Mouse (Mus musculus): ENCODE data around the gene Tpst2. TPM values are rescaled to one million over a fixed set of nuclear protein-coding genes. Genes with fewer than 3 reads are reported as not detected.

The Tpst2 gene
- total RNA-seq (2021) (10 to 100 TPM; 38.3 to 43.6 TPM), polyA plus RNA-seq (2012; rRNA removed) (36.9 and 37.7 TPM in 2 replicates)
- long read RNA-seq, transcript Tpst2-201 (7 exons, 1,835 nt), result major isoform, 51 of 88 reads
- long read RNA-seq, partial matches to known transcripts, result 8 of 88 reads
- long read RNA-seq, other reads (novel, unspliced or antisense), result 27 of 88 reads

DNA sequence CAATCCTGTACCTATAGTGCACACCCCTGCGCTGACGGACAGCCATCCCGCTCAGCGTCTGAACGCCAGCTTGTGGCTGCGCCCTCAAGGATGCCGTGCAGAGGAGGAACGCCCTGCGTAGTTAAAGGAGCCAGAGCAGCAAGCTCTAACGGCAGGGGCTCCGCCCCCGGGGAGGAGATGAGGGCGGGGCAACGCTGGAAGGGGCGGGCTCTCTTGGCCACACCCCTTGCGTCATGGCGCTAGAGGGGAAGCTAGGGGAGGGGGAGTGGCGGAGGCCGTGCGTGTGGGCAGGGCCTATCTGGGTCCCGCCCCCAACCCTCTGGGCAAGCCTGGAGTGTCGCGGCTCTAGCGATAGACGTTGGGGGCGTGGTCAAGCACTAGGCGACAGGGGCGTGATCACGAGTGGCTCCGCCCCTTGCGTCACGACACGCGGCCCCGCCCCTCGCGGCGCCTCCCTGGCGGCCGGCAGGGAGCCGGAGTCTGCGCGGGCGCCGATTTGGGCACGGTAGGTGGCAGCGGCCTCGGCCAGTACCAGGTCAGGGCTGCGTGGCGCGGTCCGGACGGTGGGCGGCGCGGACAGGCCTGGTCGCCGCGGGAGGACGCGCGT lies at the start of gene Tpst2:
Tpst2 (plus strand) TSS at position 425 of the 607 bp plus-strand sequence.
- no peaks in the 10 kb centered on the region; the same call in 1 of the 2 replicates for H3K36me3 ChIP-seq (ENCODE audit: control insufficient read depth, insufficient read depth, low read length)
- intact Hi-C loops (cut with DNase I), result loop anchor here (1.0 kb wide), 1 partner anchor 14 kb away; no protein-coding TSS in a partner anchor
- H3K4me3 ChIP-seq, result peak within 1 kb of the TSS; percentile 62
- H3K4me1 ChIP-seq (ENCODE audit: control insufficient read depth, insufficient read depth, low read length), result peaks cover 24% of the 10 kb centered on the region
- no peaks in the 10 kb centered on the region; the same call in 1 of the 2 replicates for H3K79me2 ChIP-seq (replicated peaks; ENCODE audit: control insufficient read depth, insufficient read depth, low read length)
- peak within 1 kb of the TSS; percentile 87 for H3K9ac ChIP-seq (ENCODE audit: low read depth, low read length)
- peak within 1 kb of the TSS; percentile 98 for H3K27ac ChIP-seq
- DNase-seq, result peak; percentile 100
- TF ChIP-seq CTCF (IDR thresholded peaks at IDR 0.05) (peak; percentile 55), POLR2A (IDR thresholded peaks at IDR 0.05; ENCODE audit: insufficient read depth, low read depth, low read length) (peak; percentile 95), EP300 (IDR thresholded peaks at IDR 0.05; ENCODE audit: insufficient read depth, low read depth, low read length) (0 out of 2 replicates have a peak, but pooled peaks have one; percentile 51)
- under 1% methylated on average over 62 of the region's 62 CpGs for WGBS
- H3K27me3 ChIP-seq (ENCODE audit: control insufficient read depth, insufficient read depth, low read length), result no peaks in the 10 kb centered on the region

DNA sequence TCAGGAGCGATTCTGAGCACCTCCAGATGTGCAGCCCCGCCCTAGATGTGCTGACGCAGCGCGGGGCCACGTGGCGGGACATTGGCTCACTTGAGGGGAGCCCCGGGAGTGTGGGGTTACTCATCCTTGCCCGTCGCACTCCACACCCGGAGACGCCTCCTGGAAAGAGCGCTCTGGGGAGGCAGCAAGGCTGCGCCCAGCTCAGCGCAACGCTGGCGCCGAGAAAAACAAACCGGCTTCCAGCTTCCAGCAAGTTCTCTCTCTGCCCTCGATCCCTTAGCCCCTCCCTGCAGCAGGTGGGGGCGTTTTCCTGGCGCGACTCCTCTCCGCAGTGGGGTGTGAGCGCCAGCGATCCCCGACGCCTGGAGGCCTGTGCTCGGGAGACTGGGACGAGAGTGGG lies 49.1 kb upstream of the Tpst2 start:
- H3K4me3 ChIP-seq, result no peak overlapping the region
- WGBS, result 2% methylated on average over 30 of the region's 30 CpGs
- intact Hi-C loops (cut with DNase I), result no loop called here
- H3K36me3 ChIP-seq (ENCODE audit: control insufficient read depth, insufficient read depth, low read length), result no peaks in the 10 kb centered on the region
- no peaks in the 10 kb centered on the region for H3K79me2 ChIP-seq (replicated peaks; ENCODE audit: control insufficient read depth, insufficient read depth, low read length)
- no peak for DNase-seq
- no peak overlapping the region for H3K27ac ChIP-seq
- H3K9ac ChIP-seq (ENCODE audit: low read depth, low read length), result no peak overlapping the region
- H3K27me3 ChIP-seq (ENCODE audit: control insufficient read depth, insufficient read depth, low read length), result peaks cover 21% of the 10 kb centered on the region
- H3K4me1 ChIP-seq (ENCODE audit: control insufficient read depth, insufficient read depth, low read length), result no peaks in the 10 kb centered on the region
- TF ChIP-seq EP300 (IDR thresholded peaks at IDR 0.05; ENCODE audit: insufficient read depth, low read depth, low read length), result no peak
- no peak for TF ChIP-seq POLR2A (IDR thresholded peaks at IDR 0.05; ENCODE audit: insufficient read depth, low read depth, low read length)
- TF ChIP-seq CTCF (IDR thresholded peaks at IDR 0.05), result no peak

DNA sequence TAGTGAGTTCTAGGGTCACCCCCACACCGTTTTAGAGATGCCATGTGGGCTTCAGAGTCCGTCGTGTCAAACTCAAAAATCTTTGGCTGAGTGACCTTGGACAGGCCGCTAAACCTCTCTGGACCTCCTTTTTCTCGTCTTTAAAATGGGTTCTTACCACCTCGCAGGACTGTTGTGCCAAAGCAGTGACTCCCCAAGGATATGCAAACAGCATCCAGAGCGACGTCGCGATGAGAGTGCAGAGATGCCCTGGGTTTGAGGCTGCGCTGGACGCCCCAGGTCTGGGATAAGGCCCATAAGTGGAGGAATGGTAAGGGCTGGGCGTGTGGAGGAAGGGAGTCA lies 48.6 kb upstream of the Tpst2 start:
- intact Hi-C loops (cut with DNase I), result no loop called here
- Histone ChIP-seq H3K36me3 (ENCODE audit: control insufficient read depth, insufficient read depth, low read length) (no peaks in the 10 kb centered on the region), H3K9ac (ENCODE audit: low read depth, low read length) (no peak overlapping the region), H3K79me2 (replicated peaks; ENCODE audit: control insufficient read depth, insufficient read depth, low read length) (no peaks in the 10 kb centered on the region), H3K27ac (no peak overlapping the region), H3K4me1 (ENCODE audit: control insufficient read depth, insufficient read depth, low read length) (no peaks in the 10 kb centered on the region), H3K27me3 (ENCODE audit: control insufficient read depth, insufficient read depth, low read length) (peaks cover 21% of the 10 kb centered on the region), H3K4me3 (no peak overlapping the region)
- WGBS, result 5% methylated on average over 13 of the region's 13 CpGs
- no peak for DNase-seq
- TF ChIP-seq EP300 (IDR thresholded peaks at IDR 0.05; ENCODE audit: insufficient read depth, low read depth, low read length) (no peak), POLR2A (IDR thresholded peaks at IDR 0.05; ENCODE audit: insufficient read depth, low read depth, low read length) (no peak), CTCF (IDR thresholded peaks at IDR 0.05) (no peak)

DNA sequence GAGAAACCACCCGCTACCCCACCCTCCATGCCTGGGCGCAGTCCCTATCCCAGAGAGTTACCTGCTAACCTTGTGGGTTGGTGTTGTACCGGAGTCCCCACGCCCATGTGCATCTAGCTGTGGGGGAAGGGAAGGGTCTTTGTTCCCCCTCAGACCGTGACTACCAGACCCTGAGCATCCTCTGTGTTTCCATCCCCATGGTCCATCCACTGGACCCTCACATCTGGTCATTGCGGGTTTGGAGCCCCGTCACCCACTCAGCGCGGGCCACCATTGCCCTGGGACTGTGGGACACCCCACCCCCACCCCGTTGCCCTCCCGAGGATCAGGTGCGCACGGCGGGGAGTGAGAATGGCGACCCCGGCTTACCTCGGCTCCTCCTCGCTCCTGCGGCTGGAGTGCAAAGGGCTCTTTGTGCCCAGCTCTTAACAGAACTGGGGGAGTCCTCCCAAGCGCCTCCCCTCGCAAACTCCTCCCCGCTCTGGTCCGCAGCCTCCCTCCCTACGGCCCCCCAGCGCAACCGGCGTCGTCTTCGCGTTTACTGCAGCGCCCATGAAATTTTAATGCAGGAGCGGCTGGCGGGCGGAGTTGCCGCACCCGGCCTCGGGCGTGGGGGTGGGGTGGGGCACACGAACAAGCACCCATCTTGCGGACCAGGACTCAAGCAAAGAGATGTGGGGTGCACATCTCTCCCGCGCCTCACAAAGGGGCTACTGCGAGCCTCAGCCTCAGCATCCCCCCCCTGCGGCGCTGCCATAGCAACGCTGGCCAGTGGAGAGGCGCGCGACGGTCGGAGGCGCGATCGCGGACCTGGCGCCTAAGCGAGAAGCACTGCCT lies 48.0 kb upstream of the Tpst2 start:
- H3K9ac ChIP-seq (ENCODE audit: low read depth, low read length), result no peak overlapping the region
- no peak for TF ChIP-seq EP300 (IDR thresholded peaks at IDR 0.05; ENCODE audit: insufficient read depth, low read depth, low read length)
- no peak for TF ChIP-seq POLR2A (IDR thresholded peaks at IDR 0.05; ENCODE audit: insufficient read depth, low read depth, low read length)
- no peak for TF ChIP-seq CTCF (IDR thresholded peaks at IDR 0.05)
- no peaks in the 10 kb centered on the region for H3K4me1 ChIP-seq (ENCODE audit: control insufficient read depth, insufficient read depth, low read length)
- H3K79me2 ChIP-seq (replicated peaks; ENCODE audit: control insufficient read depth, insufficient read depth, low read length), result no peaks in the 10 kb centered on the region
- peaks cover 21% of the 10 kb centered on the region for H3K27me3 ChIP-seq (ENCODE audit: control insufficient read depth, insufficient read depth, low read length)
- DNase-seq, result no peak
- 2% methylated on average over 57 of the region's 57 CpGs for WGBS
- intact Hi-C loops (cut with DNase I), result no loop called here
- H3K27ac ChIP-seq, result no peak overlapping the region
- H3K36me3 ChIP-seq (ENCODE audit: control insufficient read depth, insufficient read depth, low read length), result no peaks in the 10 kb centered on the region
- no peak overlapping the region for H3K4me3 ChIP-seq

DNA sequence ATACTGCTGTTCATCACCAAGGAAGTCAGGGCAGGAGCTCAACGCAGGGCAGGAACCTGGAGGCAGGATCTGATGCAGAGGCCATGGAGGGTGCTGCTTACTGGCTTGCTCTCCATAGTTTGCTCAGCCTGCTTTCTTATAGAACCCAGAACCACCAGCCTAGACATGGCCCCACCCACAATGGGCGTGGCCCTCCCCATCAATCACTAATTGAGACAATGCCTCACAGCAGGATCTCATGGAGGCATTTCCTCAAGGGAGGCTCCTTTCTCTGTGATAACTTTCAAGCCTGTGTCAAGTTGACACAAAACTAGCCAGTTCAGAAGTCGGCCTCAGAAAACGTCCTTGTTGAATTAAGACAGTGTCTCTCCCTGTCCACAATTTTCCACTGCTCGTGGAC lies 40.7 kb upstream of the Tpst2 start:
- peaks cover 3% of the 10 kb centered on the region; the same call in 1 of the 2 replicates for H3K27me3 ChIP-seq (ENCODE audit: control insufficient read depth, insufficient read depth, low read length)
- no peaks in the 10 kb centered on the region for H3K79me2 ChIP-seq (replicated peaks; ENCODE audit: control insufficient read depth, insufficient read depth, low read length)
- H3K36me3 ChIP-seq (ENCODE audit: control insufficient read depth, insufficient read depth, low read length), result no peaks in the 10 kb centered on the region
- no peaks in the 10 kb centered on the region for H3K4me1 ChIP-seq (ENCODE audit: control insufficient read depth, insufficient read depth, low read length)
- intact Hi-C loops (cut with DNase I), result no loop called here
- H3K4me3 ChIP-seq, result no peak overlapping the region
- TF ChIP-seq POLR2A (IDR thresholded peaks at IDR 0.05; ENCODE audit: insufficient read depth, low read depth, low read length) (no peak), EP300 (IDR thresholded peaks at IDR 0.05; ENCODE audit: insufficient read depth, low read depth, low read length) (no peak)
- DNase-seq, result no peak
- no peak overlapping the region for H3K9ac ChIP-seq (ENCODE audit: low read depth, low read length)
- no peak overlapping the region for H3K27ac ChIP-seq
- WGBS, result 52% methylated on average over 5 of the region's 5 CpGs
